Mouse (Mus musculus) mesoderm, embryonic 11.5 days (tissue): Measurements from ENCODE around the gene Atg14.
A peak's percentile ranks its signal among the peaks of the same experiment; 100 is the strongest.
"Not testable (repeated sequence)": the region's sequence is repeated elsewhere in the genome, so short reads cannot be mapped to it uniquely, and the experiment has no call there.

ENCODE experiments used
- DNase-seq: peaks from one replicate; pipeline ENCODE4 v3.0.0-alpha.2; 2012; ENCODE audit warnings: low read depth, low spot score

The Atg14 gene

GRCm38 (mm10) chr14:47544286-47544685 lies 26.2 kb downstream of the Atg14 start:
- no peak for DNase-seq

- no peak for DNase-seq
Observed at GRCm38 (mm10) chr14:47542283-47542682, 28.2 kb downstream of the Atg14 start.

- no peak for DNase-seq
Observed at GRCm38 (mm10) chr14:47541325-47541948, 29.0 kb downstream of the Atg14 start.

GRCm38 (mm10) chr14:47535096-47535495 lies 35.4 kb downstream of the Atg14 start:
- no peak for DNase-seq

GRCm38 (mm10) chr14:47534176-47534525 lies 36.3 kb downstream of the Atg14 start:
- DNase-seq, result no peak

- DNase-seq, result peak; percentile 68
Observed at GRCm38 (mm10) chr14:47533365-47534175, 36.9 kb downstream of the Atg14 start.

GRCm38 (mm10) chr14:47532496-47532895 lies 38.0 kb downstream of the Atg14 start:
- DNase-seq, result no peak

- DNase-seq, result not testable (repeated sequence)
Observed at GRCm38 (mm10) chr14:47529592-47529991, 40.9 kb downstream of the Atg14 start.

- peak; percentile 72 for DNase-seq
Observed at GRCm38 (mm10) chr14:47529019-47529418, 41.4 kb downstream of the Atg14 start.

- DNase-seq, result no peak
Observed at GRCm38 (mm10) chr14:47528293-47528692, 42.2 kb downstream of the Atg14 start.

- no peak for DNase-seq
Observed at GRCm38 (mm10) chr14:47527833-47528232, 42.6 kb downstream of the Atg14 start.

- DNase-seq, result no peak
Observed at GRCm38 (mm10) chr14:47525861-47526260, 44.6 kb downstream of the Atg14 start.

- no peak for DNase-seq
Observed at GRCm38 (mm10) chr14:47525374-47525773, 45.1 kb downstream of the Atg14 start.

- DNase-seq, result no peak
Observed at GRCm38 (mm10) chr14:47522301-47522700, 48.1 kb downstream of the Atg14 start.

GRCm38 (mm10) chr14:47521609-47522008 lies 48.8 kb downstream of the Atg14 start:
- no peak for DNase-seq

- DNase-seq, result no peak
Observed at GRCm38 (mm10) chr14:47520751-47521449, 49.5 kb downstream of the Atg14 start.

- DNase-seq, result no peak
Observed at GRCm38 (mm10) chr14:47518619-47519018, 51.8 kb downstream of the Atg14 start.

GRCm38 (mm10) chr14:47516755-47517154 lies 53.7 kb downstream of the Atg14 start:
- no peak for DNase-seq

- DNase-seq, result no peak
Observed at GRCm38 (mm10) chr14:47515636-47516035, 54.8 kb downstream of the Atg14 start.

- DNase-seq, result peak; percentile 9
Observed at GRCm38 (mm10) chr14:47514816-47515453, 55.5 kb downstream of the Atg14 start.

- no peak for DNase-seq
Observed at GRCm38 (mm10) chr14:47513606-47514005, 56.8 kb downstream of the Atg14 start.

GRCm38 (mm10) chr14:47510244-47510643 lies 60.2 kb downstream of the Atg14 start:
- DNase-seq, result no peak
